Mouse (Mus musculus): ENCODE data around the gene Vmac. TPM values are rescaled to one million over a fixed set of nuclear protein-coding genes. Genes with fewer than 3 reads are reported as not detected.
A peak's percentile ranks its signal among the peaks of the same experiment; 100 is the strongest.

Vmac gene
- polyA plus RNA-seq, 1 experiment from 2014 or later = 14.1 TPM

DNA sequence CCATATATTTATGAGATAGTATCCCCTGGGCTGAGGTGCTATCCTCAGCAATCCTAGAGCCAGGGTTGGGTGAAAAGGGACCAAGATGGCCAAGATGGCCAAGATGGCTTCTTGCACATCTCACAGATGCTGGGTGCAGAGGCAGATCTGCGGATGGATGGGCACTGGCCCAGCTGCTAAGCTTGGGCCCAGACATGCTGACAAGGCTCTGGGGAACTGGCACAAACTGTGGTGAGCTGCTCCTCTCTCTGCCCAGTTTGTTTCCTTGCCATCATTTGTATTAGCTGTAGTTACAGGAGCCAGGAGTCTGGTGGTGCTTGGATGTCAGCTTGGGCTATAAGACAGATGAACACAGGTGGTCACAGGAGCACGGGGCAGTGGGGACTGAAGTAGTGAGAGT is 33.2 kb downstream of the Vmac start:
- Histone ChIP-seq H3K9ac (ENCODE audit: low read length) (no peak overlapping the region), H3K4me3 (ENCODE audit: low read depth, low read length) (no peak overlapping the region), H3K9me3 (ENCODE audit: control insufficient read depth, low read length) (no peaks in the 10 kb centered on the region), H3K27me3 (ENCODE audit: control insufficient read depth, insufficient read depth, low read length) (no peaks in the 10 kb centered on the region), H3K4me1 (replicated peaks; ENCODE audit: control insufficient read depth, insufficient read depth, low read length) (no peaks in the 10 kb centered on the region), H3K4me2 (ENCODE audit: low read depth, low read length, severe bottlenecking) (no peak overlapping the region), H3K36me3 (ENCODE audit: control insufficient read depth, insufficient read depth, low read length) (peaks cover 5% of the 10 kb centered on the region; the same call in 1 of the 2 replicates), H3K27ac (ENCODE audit: low read depth, low read length) (no peak overlapping the region)
- 95% methylated on average over 2 of the region's 2 CpGs for WGBS
- no peak for ATAC-seq (replicated peaks; ENCODE audit: low FRiP score)
- DNase-seq (ENCODE audit: low spot score) = no peak

DNA sequence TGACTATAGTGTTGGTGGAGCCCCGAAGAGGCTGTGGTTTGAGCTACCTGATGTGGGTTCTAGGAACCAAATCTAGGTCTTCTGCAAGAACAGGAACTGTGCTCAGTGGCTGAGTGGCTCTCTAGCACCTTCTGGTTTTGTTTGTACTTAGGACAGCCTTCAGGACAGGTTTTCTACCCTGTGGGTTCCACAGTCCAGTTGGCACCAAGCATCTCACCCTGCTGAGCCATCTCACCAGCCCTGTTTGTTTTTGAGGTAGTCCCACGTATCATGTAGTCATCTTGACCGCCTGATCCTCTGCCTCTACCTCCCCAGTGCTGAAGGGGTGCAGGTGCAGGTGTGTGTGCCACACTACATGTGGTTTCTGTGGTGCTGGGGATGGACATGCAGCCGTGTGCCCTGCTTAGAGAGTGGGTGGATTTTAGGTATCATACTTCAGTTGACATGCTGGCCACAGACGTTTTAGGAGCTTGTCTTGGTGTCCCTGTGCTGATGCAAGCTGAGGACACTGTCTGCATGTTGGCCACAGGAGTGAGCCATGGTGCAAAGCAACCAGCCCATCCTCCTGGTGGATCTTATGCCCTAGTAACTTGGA is 34.2 kb downstream of the Vmac start:
- H3K4me3 ChIP-seq (ENCODE audit: low read depth, low read length) = no peak overlapping the region
- WGBS = 88% methylated on average over 5 of the region's 5 CpGs
- ATAC-seq (replicated peaks; ENCODE audit: low FRiP score) = no peak
- no peak overlapping the region for H3K4me2 ChIP-seq (ENCODE audit: low read depth, low read length, severe bottlenecking)
- no peak overlapping the region for H3K9ac ChIP-seq (ENCODE audit: low read length)
- H3K9me3 ChIP-seq (ENCODE audit: control insufficient read depth, low read length) = no peaks in the 10 kb centered on the region
- H3K36me3 ChIP-seq (ENCODE audit: control insufficient read depth, insufficient read depth, low read length) = peaks cover 5% of the 10 kb centered on the region; the same call in 1 of the 2 replicates
- H3K27me3 ChIP-seq (ENCODE audit: control insufficient read depth, insufficient read depth, low read length) = no peaks in the 10 kb centered on the region
- no peaks in the 10 kb centered on the region for H3K4me1 ChIP-seq (replicated peaks; ENCODE audit: control insufficient read depth, insufficient read depth, low read length)
- no peak overlapping the region for H3K27ac ChIP-seq (ENCODE audit: low read depth, low read length)
- no peak for DNase-seq (ENCODE audit: low spot score)

DNA sequence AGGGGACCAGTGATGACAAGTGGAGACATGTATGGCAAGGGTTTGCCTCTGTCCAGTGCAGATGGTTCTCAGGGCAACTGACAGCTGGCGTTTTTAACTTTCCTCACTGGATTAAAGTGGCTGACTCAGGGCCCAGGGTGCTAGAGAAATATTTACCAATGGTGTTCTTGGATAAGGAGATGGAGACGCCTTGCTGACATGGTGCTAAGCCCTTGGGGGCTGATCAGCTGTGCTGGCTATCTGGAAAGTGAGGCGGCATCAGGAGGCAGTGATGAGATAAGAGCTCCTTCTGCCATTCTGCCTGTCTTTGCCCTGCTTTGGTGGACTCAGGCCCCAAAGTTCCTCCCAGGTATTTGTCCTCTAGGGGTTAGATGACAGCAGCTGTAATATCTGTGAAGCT is 34.9 kb downstream of the Vmac start:
- no peak overlapping the region for H3K4me2 ChIP-seq (ENCODE audit: low read depth, low read length, severe bottlenecking)
- no peaks in the 10 kb centered on the region for H3K4me1 ChIP-seq (replicated peaks; ENCODE audit: control insufficient read depth, insufficient read depth, low read length)
- no peaks in the 10 kb centered on the region for H3K9me3 ChIP-seq (ENCODE audit: control insufficient read depth, low read length)
- no peak overlapping the region for H3K27ac ChIP-seq (ENCODE audit: low read depth, low read length)
- peaks cover under 1% of the 10 kb centered on the region; the same call in 1 of the 2 replicates for H3K36me3 ChIP-seq (ENCODE audit: control insufficient read depth, insufficient read depth, low read length)
- H3K27me3 ChIP-seq (ENCODE audit: control insufficient read depth, insufficient read depth, low read length) = no peaks in the 10 kb centered on the region
- H3K9ac ChIP-seq (ENCODE audit: low read length) = no peak overlapping the region
- ATAC-seq (replicated peaks; ENCODE audit: low FRiP score) (no peak), DNase-seq (ENCODE audit: low spot score) (no peak)
- no peak overlapping the region for H3K4me3 ChIP-seq (ENCODE audit: low read depth, low read length)
- WGBS = 80% methylated on average over 3 of the region's 3 CpGs

DNA sequence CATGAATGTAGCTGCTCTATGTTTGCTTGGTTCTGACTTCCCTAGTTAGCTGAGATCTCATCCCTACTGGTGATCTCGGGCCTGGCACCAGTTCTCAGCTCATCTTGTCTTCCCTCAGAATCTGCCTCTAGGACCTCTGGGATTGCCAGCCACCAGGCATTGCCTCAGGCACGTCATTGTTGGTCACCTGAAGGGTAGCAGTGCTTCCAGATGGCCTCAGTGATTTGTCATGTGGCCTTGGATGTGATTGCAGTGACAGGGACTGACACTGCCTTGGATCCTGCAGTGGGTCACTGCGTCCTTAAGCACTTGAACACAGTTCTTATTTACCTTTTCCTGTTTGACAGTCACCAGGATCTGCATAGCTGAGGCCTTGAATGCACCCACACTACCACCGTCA is 36.0 kb downstream of the Vmac start:
- H3K27ac ChIP-seq (ENCODE audit: low read depth, low read length) = no peak overlapping the region
- H3K9me3 ChIP-seq (ENCODE audit: control insufficient read depth, low read length) = no peaks in the 10 kb centered on the region
- H3K27me3 ChIP-seq (ENCODE audit: control insufficient read depth, insufficient read depth, low read length) = no peaks in the 10 kb centered on the region
- H3K36me3 ChIP-seq (ENCODE audit: control insufficient read depth, insufficient read depth, low read length) = peaks cover 3% of the 10 kb centered on the region; the same call in 1 of the 2 replicates
- no peak for ATAC-seq (replicated peaks; ENCODE audit: low FRiP score)
- no peak overlapping the region for H3K9ac ChIP-seq (ENCODE audit: low read length)
- 85% methylated on average over 4 of the region's 4 CpGs for WGBS
- no peaks in the 10 kb centered on the region for H3K4me1 ChIP-seq (replicated peaks; ENCODE audit: control insufficient read depth, insufficient read depth, low read length)
- DNase-seq (ENCODE audit: low spot score) = no peak
- no peak overlapping the region for H3K4me3 ChIP-seq (ENCODE audit: low read depth, low read length)
- H3K4me2 ChIP-seq (ENCODE audit: low read depth, low read length, severe bottlenecking) = no peak overlapping the region

DNA sequence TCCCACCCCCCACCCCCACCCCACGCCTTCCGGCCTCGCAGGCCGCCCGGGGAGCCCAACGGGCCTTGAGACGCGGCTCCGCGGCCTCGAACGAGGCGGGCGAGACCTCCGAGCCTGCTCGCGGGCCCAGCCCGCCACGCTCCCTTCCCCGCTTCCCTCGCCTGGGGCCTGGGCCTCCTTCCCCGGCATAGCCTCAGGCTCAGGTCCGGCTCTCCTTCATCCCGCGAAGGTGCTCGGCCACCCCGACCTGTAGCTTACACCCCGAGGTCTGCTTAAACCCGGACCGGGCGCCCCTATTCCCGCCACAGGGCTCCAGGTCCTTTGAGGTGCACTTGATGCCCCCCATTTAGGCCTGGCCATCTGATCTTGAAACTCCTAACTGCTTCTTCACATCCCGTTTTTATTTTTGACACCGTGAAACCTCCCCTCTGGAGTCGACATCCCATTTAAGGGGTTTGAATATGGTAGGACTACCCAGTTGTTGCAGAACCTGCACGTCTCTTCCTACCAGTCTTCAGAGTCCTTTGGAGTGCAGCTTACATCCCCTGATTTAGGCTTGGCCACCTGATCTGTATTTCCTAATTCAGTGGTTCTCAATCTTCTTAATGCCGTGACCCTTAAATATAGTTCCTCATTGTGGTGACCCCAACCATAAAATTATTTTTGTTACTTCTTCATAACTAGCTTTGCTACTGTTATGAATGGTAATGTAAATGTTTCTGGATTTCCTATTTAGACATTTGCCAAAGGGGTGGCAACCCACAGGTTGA is 44.0 kb downstream of the Vmac start:
- Histone ChIP-seq H3K4me1 (replicated peaks; ENCODE audit: control insufficient read depth, insufficient read depth, low read length) (peaks cover 10% of the 10 kb centered on the region; the same call in 1 of the 2 replicates), H3K36me3 (ENCODE audit: control insufficient read depth, insufficient read depth, low read length) (peaks cover 3% of the 10 kb centered on the region; the same call in 1 of the 2 replicates), H3K27me3 (ENCODE audit: control insufficient read depth, insufficient read depth, low read length) (no peaks in the 10 kb centered on the region), H3K27ac (ENCODE audit: low read depth, low read length) (peak overlapping the region; percentile 65), H3K4me2 (ENCODE audit: low read depth, low read length, severe bottlenecking) (peak overlapping the region; percentile 83), H3K9ac (ENCODE audit: low read length) (peak overlapping the region; percentile 98), H3K9me3 (ENCODE audit: control insufficient read depth, low read length) (no peaks in the 10 kb centered on the region), H3K4me3 (ENCODE audit: low read depth, low read length) (peak overlapping the region; percentile 81)
- 2% methylated on average over 37 of the region's 37 CpGs for WGBS
- ATAC-seq (replicated peaks; ENCODE audit: low FRiP score) = peak; percentile 24
- no peak for DNase-seq (ENCODE audit: low spot score)

DNA sequence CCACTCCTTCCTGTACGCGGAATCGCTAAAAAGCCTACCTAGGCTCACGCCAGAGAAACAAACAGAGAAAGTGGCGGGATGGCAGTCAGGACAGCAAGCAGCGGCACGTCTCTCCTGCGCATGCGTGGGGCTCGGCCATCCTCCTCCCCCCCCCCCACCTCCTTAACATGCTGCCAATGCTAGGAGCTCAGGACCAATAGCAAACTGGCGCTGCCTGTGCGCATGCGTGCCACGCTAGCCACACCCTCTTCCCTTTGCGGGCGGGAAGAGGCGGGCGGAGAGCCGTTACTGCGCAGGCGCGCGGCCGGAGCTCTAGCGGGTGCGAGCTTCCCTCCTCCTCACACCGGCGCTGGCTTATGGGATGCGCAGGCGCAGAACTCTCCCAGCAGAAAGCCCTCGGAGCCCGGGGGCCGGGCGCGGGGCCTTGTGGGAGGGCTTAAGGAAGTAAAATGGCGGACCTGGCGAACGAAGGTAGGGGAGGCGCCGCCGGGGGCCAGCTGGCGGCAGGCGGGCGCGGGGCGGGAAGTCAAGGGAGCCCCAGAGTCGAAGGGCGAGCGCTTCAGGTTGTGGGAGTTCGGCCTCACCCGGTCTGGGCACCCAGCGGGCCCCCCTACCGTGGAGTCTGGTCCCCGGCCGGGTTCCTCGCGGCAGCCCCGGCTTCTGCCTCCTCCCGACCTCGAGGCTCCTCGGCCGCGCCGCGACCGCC is 44.7 kb downstream of the Vmac start, which contains the start of gene Ranbp3:
Ranbp3 (plus strand) TSS at position 354 of the 706 bp plus-strand sequence.
- Histone ChIP-seq H3K36me3 (ENCODE audit: control insufficient read depth, insufficient read depth, low read length) (peaks cover 3% of the 10 kb centered on the region; the same call in 1 of the 2 replicates), H3K9me3 (ENCODE audit: control insufficient read depth, low read length) (no peaks in the 10 kb centered on the region), H3K4me2 (ENCODE audit: low read depth, low read length, severe bottlenecking) (peak within 1 kb of the TSS; percentile 83), H3K9ac (ENCODE audit: low read length) (peak within 1 kb of the TSS; percentile 98), H3K4me1 (replicated peaks; ENCODE audit: control insufficient read depth, insufficient read depth, low read length) (peaks cover 14% of the 10 kb centered on the region; the same call in 1 of the 2 replicates), H3K4me3 (ENCODE audit: low read depth, low read length) (peak within 1 kb of the TSS; percentile 81), H3K27ac (ENCODE audit: low read depth, low read length) (peak within 1 kb of the TSS; percentile 67), H3K27me3 (ENCODE audit: control insufficient read depth, insufficient read depth, low read length) (no peaks in the 10 kb centered on the region)
- under 1% methylated on average over 55 of the region's 66 CpGs for WGBS
- ATAC-seq (replicated peaks; ENCODE audit: low FRiP score) (peak; percentile 92), DNase-seq (ENCODE audit: low spot score) (peak; percentile 100)

DNA sequence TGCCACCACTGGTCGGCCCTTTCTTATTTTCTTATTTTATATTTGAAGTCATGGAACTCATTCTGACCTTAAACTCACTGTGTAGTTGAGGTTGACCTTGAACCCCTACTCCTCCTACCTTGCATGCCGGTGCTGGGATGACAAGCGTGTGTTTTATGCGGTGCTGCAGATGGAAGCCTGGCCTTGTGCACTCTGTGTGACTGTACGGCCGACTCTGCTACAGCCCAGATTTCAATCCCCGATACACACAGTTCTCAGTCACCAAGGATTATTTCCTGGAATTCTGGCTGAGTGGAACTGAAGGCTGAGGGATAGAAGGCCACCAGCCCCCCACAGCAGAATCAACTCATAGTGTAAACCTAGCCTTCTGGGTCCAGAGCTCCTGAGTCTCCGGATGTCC is 48.1 kb downstream of the Vmac start:
- no peaks in the 10 kb centered on the region for H3K9me3 ChIP-seq (ENCODE audit: control insufficient read depth, low read length)
- no peak overlapping the region for H3K27ac ChIP-seq (ENCODE audit: low read depth, low read length)
- H3K4me1 ChIP-seq (replicated peaks; ENCODE audit: control insufficient read depth, insufficient read depth, low read length) = peaks cover 10% of the 10 kb centered on the region; the same call in 1 of the 2 replicates
- H3K4me3 ChIP-seq (ENCODE audit: low read depth, low read length) = no peak overlapping the region
- 87% methylated on average over 8 of the region's 8 CpGs for WGBS
- DNase-seq (ENCODE audit: low spot score) = no peak
- no peaks in the 10 kb centered on the region for H3K36me3 ChIP-seq (ENCODE audit: control insufficient read depth, insufficient read depth, low read length)
- H3K9ac ChIP-seq (ENCODE audit: low read length) = no peak overlapping the region
- H3K27me3 ChIP-seq (ENCODE audit: control insufficient read depth, insufficient read depth, low read length) = no peaks in the 10 kb centered on the region
- ATAC-seq (replicated peaks; ENCODE audit: low FRiP score) = no peak
- H3K4me2 ChIP-seq (ENCODE audit: low read depth, low read length, severe bottlenecking) = no peak overlapping the region

DNA sequence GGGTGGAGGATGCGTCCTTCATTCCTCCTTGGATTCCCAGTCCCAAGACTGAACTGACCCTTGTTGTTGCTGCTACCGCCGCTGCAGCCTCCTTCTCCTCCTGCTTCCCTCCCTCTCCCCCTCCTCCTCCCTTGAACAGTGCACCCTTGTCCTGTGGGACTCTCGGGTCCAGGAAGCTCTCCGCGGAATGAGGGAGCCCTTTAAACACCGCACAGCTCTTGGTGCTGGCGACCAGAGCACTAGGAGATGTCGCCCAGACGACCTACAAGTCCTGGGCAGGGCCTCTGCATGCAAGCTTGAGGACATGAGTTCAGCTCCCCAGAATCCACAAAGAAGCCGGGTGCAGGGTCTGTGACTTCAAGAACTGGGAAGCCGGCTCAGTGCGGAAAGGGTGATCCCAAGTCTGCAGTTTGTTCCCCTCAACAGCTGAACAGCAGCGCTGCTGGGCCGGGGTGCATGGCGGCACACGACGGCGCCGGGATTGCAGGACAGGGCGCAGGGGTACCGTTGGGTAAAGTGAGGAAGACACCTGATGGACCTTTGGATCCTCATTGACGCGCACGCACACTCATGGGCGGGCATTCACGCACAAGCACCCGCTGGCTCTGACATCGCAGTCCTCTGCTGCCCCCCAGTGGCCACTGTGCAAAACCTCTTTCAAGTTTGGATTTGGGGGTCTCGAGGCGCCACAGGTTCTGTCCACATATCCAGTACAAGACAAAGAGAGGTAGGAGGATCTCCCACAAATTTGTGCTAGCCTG is 49.3 kb downstream of the Vmac start:
- Histone ChIP-seq H3K27me3 (ENCODE audit: control insufficient read depth, insufficient read depth, low read length) (no peaks in the 10 kb centered on the region), H3K9ac (ENCODE audit: low read length) (peak overlapping the region; percentile 59), H3K27ac (ENCODE audit: low read depth, low read length) (no peak overlapping the region), H3K4me2 (ENCODE audit: low read depth, low read length, severe bottlenecking) (peak overlapping the region; percentile 80), H3K36me3 (ENCODE audit: control insufficient read depth, insufficient read depth, low read length) (no peaks in the 10 kb centered on the region), H3K9me3 (ENCODE audit: control insufficient read depth, low read length) (no peaks in the 10 kb centered on the region), H3K4me1 (replicated peaks; ENCODE audit: control insufficient read depth, insufficient read depth, low read length) (peaks cover 10% of the 10 kb centered on the region; the same call in 1 of the 2 replicates), H3K4me3 (ENCODE audit: low read depth, low read length) (peak overlapping the region; percentile 34)
- 3% methylated on average over 31 of the region's 31 CpGs for WGBS
- ATAC-seq (replicated peaks; ENCODE audit: low FRiP score) = no peak
- peak; percentile 97 for DNase-seq (ENCODE audit: low spot score)

Measured in forebrain, embryonic 11.5 days (tissue).